Mouse (Mus musculus) heart, postnatal 4 days (tissue): ENCODE results near the gene Atp5j2. TPM values are rescaled to one million over a fixed set of nuclear protein-coding genes. Genes with fewer than 3 reads are reported as not detected.

Experiments
- DNase-seq: peaks from one replicate; pipeline ENCODE4 v3.0.0; 2021
- total RNA-seq, 2 experiments: library from RNA; stranded (reverse); gene quantifications; 2 replicates each; pipeline ENCODE4 v1.2.3; 2021

The Atp5j2 gene
- total RNA-seq, 2 experiments from 2014 or later: 760 to 785 TPM

GRCm38 (mm10) chr5:145201321-145201991, 9.6 kb upstream of the Atp5j2 start, which contains the start of gene Zkscan14:
TSS of gene Zkscan14 (minus strand) at chr5:145201868.
- DNase-seq: peak; percentile 72

DNA sequence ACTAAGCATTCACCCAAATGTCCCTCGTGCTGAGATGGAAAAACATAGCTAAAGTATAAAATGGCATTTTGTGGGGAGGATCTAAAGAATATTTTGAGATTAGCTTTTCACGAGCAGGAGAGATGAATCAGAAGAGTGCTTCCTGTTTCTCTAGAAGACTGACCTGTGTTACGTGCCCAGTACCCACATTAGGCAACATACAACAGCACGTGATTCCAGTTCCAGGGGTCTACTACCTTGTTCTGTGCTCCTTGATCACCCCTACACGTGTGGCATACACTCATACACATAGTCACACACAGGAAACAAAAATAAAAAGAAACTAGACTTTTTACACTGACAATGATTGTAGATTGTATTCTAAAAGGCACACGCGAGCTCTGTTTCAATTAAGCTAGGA, 8.5 kb upstream of the Atp5j2 start:
- DNase-seq: no peak

DNA sequence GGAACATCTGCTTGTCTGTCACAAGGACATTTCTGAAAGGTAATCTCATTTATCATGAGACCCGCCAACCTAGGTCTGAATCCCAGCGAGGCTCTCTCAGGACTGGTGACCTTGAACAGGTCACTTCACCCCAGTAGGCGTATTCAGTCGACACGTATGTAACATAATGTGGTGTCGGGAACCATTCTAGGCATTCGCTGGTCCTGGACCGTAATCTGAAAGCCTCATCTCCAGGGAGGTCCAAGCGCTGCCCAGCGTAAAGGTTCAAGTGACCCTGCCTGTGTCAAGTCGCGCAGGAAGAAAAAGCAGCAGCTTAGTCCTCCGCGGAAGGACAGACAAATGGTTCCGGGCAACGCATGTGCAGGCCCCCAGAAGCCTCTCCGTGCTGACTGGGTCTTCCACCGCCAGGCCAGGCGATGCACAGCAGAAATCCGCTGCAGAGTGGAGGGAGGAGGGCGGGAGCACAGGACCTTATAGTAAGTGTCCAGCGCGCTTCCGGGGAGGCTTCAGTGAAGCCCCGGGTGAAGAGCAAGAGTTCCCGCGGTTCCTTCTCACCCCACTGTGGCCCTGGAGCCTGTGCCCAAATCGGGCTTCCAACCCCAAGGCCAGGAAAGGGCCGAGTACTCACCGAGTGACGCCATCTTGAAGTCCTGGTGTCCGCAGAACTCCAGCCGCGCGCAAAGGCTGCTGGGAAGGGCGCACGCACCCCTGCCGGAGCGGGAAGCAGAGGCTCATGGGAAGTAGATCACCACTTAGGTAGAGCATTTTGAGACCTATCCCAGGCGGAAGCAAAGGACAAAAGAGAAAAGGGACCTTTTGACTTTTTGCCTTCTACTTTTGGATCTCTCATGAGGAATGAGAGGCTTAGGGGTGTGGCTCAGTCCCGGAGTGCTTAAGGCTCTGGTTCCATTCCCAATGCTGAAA, 725 bp downstream of the Atp5j2 start:
- DNase-seq: peak; percentile 93

GRCm38 (mm10) chr5:145190373-145190772, 1.5 kb downstream of the Atp5j2 start:
- no peak for DNase-seq

DNA sequence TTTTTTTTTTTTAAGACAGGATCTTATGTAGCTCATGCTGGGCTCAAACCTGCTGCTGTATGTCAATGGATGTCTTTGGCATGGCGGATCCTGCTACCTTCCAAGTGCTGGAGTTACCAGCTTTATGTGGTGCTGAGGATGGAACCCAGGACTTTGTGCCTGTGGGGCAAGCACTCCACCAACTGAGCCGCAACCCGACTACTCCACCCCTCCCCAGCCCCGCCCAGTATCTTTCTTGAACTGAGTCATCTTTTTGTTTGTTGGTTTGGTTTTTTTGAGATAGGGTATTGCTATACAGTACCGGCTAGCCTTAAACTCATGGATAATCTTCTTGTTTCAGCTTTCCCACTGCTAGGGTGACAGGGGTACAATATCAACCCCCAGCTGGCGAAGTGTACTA, 2.4 kb downstream of the Atp5j2 start:
- no peak for DNase-seq

- no peak for DNase-seq
Measured at GRCm38 (mm10) chr5:145185244-145185643, 6.6 kb downstream of the Atp5j2 start.

- no peak for DNase-seq
Measured at GRCm38 (mm10) chr5:145178461-145178980, 13.3 kb downstream of the Atp5j2 start.

DNA sequence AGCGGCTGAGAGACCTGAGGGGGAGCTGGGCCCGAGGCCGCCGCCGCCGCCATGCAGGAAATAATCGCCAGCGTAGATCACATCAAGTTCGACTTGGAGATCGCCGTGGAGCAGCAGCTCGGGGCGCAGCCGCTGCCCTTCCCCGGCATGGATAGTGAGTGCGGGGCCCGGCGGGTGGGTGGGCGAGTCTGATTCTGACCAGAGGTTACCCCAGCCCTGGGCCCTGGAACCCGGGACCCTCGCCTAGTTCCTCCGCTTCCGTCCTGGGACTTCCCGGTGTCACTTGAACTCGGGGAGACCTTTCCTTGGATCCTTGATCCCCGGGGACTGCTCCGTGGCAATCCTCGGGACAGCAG, 24.6 kb downstream of the Atp5j2 start:
- DNase-seq: no peak

DNA sequence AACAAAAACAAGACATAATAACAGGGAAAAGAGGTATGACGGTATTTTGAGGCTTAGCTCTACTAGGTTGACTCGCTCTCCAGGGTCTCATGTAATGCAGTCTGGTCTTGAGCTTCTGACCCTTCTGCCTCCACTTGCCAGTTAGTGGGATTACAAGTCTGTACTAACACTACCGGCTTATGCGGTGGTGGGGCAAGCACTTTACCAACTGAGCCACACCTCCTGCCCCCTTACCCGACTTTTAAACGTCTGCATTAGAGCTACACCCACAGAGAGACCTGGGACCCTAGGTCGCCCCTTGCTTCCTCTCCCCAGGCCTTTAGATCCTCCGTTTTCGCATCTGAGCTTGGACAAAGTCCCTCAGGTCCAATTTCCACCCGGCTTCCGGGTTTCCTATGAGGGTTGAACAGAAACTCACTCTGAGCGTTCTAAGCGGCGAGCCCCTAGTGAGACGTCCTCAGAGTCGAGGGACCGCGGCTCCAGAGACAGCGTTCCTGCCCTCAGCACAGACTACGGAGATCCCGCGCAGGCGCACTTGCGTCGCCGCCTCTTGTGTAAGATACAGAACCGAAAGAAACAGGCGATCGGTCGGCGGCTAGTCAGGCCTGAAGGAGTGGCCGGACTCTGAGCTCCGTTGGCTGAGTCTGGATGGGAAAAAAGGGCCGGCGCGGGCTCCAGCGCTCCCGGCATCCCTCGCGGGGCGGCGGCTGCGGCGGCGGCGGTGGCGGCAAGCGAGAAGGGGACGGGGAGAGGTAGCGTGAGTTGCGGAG, 25.1 kb downstream of the Atp5j2 start, which contains the start of the genes Ptcd1 and Cpsf4:
Ptcd1 (minus strand) TSS at position 573 of the 770 bp plus-strand sequence.
Cpsf4 (plus strand) TSS at position 678 of the 770 bp plus-strand sequence.
- DNase-seq: peak; percentile 99

GRCm38 (mm10) chr5:145165184-145165583, 26.7 kb downstream of the Atp5j2 start:
- DNase-seq: no peak

- no peak for DNase-seq
Measured at GRCm38 (mm10) chr5:145164710-145165109, 27.2 kb downstream of the Atp5j2 start.

DNA sequence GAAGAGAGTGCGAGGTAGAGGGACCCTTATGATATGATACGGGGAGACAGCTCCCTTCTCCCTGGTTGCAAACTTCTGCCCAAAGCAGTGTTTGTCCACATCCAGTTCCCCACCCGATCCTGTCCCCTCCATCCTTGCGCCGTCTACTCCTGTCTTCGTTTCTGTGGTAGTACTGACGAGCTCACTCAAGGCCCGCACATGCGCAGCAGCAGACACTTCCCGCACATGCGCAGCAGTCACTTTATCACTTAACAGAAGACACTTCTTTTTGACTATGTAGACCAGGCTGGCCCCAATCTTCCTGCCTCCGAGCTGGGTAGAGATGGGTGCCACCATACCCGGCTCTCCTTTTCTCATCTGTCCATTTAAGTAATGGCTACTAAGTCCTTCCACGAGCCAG, 30.5 kb downstream of the Atp5j2 start:
- no peak for DNase-seq

DNA sequence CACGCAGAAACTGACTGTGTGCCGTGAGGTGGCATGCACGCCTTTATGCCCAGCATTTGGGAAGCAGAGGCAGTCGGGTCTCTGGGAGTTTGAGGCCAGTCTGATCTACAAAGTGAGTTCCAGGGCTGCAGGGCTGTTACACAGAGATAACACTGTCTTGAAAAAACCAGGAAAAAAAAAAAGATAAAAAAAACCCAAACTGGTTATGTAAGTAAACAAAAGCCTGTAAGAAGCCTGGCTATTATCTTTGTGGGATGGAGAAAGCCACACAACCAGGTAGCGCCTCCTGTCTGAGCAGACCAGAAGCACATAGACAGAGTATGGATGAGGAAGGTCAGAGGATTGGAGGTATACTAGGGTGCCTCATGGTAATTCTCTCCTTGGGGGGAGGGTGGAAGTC, 39.2 kb downstream of the Atp5j2 start:
- no peak for DNase-seq

DNA sequence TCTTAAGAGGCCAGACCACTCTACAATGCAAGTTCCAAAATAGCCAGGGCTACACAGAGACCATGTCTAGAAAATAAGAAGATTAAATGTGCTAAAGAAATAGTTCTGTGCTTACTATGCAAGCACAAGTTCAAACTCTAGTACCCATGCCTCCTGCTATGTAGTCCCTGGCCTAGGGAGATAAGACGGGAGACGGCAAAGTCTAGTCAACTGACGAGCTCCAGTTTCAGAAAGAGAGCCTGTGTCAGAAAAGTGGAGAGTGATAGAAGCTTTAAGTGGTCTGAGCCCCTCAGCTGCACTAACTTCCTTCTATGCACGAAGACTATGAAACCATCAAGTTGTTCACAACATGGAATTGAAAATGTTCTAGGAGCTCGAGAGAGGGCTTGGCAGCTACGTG, 42.6 kb downstream of the Atp5j2 start:
- DNase-seq: no peak

- DNase-seq: no peak
Measured at GRCm38 (mm10) chr5:145147748-145148147, 44.1 kb downstream of the Atp5j2 start.

DNA sequence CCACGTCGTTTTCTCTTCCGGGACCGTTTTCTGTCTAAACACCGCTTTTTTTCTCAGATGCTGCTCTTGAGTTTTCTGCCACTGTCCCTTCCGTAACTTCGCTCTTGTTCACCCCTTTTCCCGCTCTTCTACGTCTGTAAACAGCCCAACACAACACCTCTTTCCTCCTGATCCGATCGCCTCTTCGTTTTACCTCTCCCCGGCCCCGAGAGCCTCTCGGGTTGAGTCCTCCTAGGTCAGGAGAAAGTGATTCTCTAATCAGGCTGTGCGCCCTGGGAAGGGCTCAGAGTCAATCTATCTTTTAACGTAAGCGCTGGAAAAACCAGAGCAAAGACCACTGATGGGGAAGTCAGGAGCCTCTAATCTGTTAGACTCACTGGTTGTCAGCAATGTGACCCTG, 51.3 kb downstream of the Atp5j2 start:
- DNase-seq: peak; percentile 36

GRCm38 (mm10) chr5:145139571-145140519, 52.0 kb downstream of the Atp5j2 start, which contains the start of the genes Pdap1 and Bud31:
TSS of gene Pdap1 (minus strand) at chr5:145140238.
TSS of gene Bud31 (plus strand) at chr5:145140362.
- DNase-seq: peak; percentile 96

- DNase-seq: no peak
Measured at GRCm38 (mm10) chr5:145138836-145139235, 53.0 kb downstream of the Atp5j2 start.
